Mouse (Mus musculus): ENCODE measurements at regions not wholly inside any gene's neighbourhood (a gene's known extent, or its start where the extent isn't known, plus 50 kb on each side); places are given as distances from the start of the nearest gene placed in this dataset.

DNA sequence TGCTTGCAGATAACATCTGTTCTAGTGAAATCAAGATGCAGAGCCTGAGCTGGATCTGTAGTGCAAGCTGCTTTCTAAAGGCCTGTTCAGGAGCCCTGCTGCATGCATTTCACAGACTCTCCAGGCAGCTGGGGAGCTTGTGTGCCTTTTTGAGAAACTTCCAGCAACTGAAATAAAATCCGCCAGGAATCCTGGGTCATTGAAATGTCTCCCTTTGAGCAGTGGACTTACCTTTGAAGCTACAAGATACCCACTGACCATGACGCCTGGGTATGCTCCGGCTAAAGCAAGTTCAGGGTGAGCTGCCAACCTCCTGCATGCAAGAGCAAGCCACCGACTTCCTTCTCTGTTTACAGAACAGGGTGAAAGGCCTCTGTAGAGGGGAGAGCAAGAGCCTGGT, 278.7 kb downstream of the Cenpw start:
- H3K27me3 ChIP-seq (ENCODE audit: low read depth, poor library complexity, severe bottlenecking), result no peaks in the 10 kb centered on the region
- no peak overlapping the region for H3K4me3 ChIP-seq
- no peaks in the 10 kb centered on the region for H3K36me3 ChIP-seq
- 0 out of 2 replicates have a peak overlapping the region, but pooled peaks have one; percentile 28 for H3K27ac ChIP-seq (replicated peaks)
- peaks cover 5% of the 10 kb centered on the region for H3K4me1 ChIP-seq
- peak; percentile 16 for DNase-seq (ENCODE audit: low spot score)
- 33% methylated on average over 4 of the region's 4 CpGs for WGBS
- H3K9me3 ChIP-seq (replicated peaks), result no peaks in the 10 kb centered on the region

DNA sequence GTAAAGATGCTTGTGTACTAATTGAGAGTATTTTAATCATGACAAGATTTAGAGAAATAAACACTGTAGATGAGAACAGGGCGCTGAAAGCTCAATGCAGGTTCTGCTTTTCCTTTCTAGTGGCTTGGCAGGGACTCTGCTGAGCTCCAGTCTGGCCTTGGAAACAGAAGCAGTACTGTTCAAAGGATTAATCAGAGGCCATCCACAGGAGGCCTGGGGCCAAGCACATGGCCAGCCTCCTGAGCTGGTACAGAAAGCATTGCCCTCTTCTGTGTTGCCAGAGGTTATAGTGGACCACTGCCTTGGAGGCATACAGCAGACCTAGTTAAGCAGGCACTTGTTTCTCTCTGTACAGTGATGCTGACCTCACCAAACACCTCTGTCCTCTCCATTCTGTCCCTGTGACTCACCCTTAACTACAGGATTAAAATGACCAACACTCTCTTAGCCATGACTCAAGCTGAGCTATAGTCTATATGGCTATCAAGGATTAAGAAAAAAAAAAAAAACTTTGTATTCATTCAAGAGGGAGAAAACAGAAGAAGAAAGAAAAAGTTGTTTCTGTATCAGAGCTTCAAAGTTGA, 302.5 kb downstream of the Cenpw start:
- no peak overlapping the region for H3K27ac ChIP-seq (replicated peaks)
- DNase-seq (ENCODE audit: low spot score), result peak; percentile 15
- H3K4me1 ChIP-seq, result peaks cover 5% of the 10 kb centered on the region; the same call in 1 of the 2 replicates
- H3K36me3 ChIP-seq, result no peaks in the 10 kb centered on the region
- H3K9me3 ChIP-seq (replicated peaks), result no peaks in the 10 kb centered on the region
- H3K27me3 ChIP-seq (ENCODE audit: low read depth, poor library complexity, severe bottlenecking), result no peaks in the 10 kb centered on the region
- WGBS, result 32% methylated on average over 1 of the region's 1 CpGs
- no peak overlapping the region for H3K4me3 ChIP-seq

DNA sequence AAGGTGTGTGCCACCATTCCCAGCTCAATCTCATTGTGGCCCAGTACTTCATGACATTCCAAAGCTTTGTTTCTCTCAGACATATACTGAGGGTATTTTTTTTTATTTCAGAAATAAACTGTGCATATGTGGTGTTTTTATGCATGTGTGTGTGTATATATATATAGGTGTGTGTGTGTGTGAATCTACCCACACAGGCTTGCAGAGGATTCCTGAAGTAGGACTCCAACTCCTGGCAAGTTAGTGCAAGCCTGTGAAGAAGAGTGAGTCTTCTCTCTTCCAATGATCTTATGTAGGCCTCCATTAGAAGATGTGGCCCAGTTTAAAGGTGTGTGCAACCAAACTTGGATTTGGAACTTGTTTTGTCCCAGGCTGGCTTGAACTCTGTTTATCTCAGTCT, 328.9 kb upstream of the Rspo3 start:
- Histone ChIP-seq H3K27me3 (ENCODE audit: low read depth, poor library complexity, severe bottlenecking) (no peaks in the 10 kb centered on the region), H3K36me3 (no peaks in the 10 kb centered on the region), H3K9me3 (replicated peaks) (no peaks in the 10 kb centered on the region), H3K4me1 (no peaks in the 10 kb centered on the region), H3K4me3 (no peak overlapping the region), H3K27ac (replicated peaks) (no peak overlapping the region)
- DNase-seq (ENCODE audit: low spot score), result no peak

DNA sequence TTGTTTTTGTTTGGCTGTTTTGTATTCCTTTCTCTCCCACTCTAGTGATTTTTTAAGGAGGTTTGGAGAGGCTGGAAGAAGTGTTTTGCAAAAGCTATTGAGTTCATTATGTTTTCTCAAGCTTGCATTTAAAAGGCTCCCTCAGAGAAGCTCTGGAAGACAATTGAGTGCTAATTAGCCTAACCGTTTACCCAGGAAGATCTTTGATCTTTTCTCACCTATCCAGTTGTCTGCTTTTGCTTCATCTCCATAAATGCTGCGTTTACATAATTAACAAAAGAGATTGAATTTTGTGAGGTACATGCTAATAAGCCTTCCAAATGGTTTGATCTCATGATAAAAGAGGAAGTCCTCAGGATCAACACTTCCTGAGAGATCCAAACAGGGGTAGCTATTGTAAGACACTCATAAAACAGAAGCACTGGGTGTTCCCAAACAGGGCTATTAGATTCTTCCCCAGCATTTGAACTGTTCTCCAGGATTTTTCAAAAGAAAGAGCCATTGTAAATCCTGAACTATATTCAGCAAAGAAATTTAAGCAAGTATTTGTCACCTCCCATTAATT, 320.2 kb upstream of the Rspo3 start:
- no peak overlapping the region for H3K27ac ChIP-seq (replicated peaks)
- H3K9me3 ChIP-seq (replicated peaks), result no peaks in the 10 kb centered on the region
- 0 out of 2 replicates have a peak, but pooled peaks cover 4% of the 10 kb centered on the region for H3K4me1 ChIP-seq
- no peak overlapping the region for H3K4me3 ChIP-seq
- no peaks in the 10 kb centered on the region for H3K36me3 ChIP-seq
- 5% methylated on average over 2 of the region's 2 CpGs for WGBS
- no peaks in the 10 kb centered on the region for H3K27me3 ChIP-seq (ENCODE audit: low read depth, poor library complexity, severe bottlenecking)
- no peak for DNase-seq (ENCODE audit: low spot score)

DNA sequence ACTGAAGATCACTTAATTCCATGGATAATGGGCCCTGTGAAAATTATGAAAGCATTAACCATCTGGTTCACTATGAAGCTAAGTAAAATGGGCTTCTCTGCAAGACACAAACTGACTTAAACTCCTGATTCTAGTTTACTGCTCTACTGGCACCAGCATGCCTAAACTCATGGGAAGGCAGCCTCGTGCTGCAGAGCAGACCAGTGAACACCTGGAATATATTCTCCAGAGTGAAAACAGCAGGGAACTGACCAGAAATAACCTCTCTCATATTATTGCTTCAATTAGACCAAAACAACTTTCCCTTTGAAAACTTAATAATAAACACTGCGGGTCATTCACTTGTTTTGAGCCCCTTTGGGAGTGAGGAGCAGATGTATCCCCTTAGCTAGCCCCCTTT, 316.8 kb upstream of the Rspo3 start:
- WGBS, result 72% methylated on average over 2 of the region's 2 CpGs
- no peak for DNase-seq (ENCODE audit: low spot score)

DNA sequence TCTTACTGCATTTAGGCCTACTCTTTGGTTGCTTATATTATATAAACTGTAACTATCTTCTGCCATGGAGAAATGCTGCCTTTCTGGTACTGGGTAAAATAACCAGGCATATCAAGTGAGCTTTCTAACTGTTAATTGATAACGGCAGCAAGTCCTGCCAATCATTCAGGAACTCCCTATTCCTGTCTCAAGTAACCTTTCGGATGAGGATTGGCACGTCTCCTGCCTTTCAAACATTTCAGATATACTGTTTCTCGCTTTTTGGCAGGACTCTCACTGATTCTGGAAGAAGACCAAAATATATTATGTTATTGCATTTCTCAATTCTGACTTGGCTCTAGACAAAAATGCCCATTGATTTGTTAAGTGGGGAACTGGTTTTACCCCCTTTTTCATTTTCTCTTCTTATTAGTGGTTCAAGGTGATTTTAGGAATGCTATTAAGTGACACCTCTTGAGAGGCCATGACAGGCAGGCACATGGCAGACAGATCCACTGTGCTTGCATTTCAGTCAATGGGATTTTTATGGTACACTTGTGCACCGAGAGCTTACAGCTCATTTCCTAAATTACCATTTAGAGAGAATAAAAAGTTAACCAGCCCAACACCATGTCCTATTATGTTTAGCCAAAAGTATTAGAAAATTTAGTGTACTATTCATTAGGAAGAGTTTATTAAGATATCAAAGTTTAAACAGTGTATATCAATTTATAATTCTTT, 289.4 kb upstream of the Rspo3 start:
- Histone ChIP-seq H3K4me3 (no peak overlapping the region), H3K27me3 (ENCODE audit: low read depth, poor library complexity, severe bottlenecking) (no peaks in the 10 kb centered on the region), H3K9me3 (replicated peaks) (no peaks in the 10 kb centered on the region), H3K36me3 (no peaks in the 10 kb centered on the region), H3K27ac (replicated peaks) (no peak overlapping the region), H3K4me1 (no peaks in the 10 kb centered on the region)
- DNase-seq (ENCODE audit: low spot score), result no peak
- WGBS, result 89% methylated on average over 5 of the region's 5 CpGs

More for the DNA sequence above, 316.8 kb upstream of the Rspo3 start:
- Histone ChIP-seq H3K36me3 (no peaks in the 10 kb centered on the region), H3K4me1 (0 out of 2 replicates have a peak, but pooled peaks cover 4% of the 10 kb centered on the region), H3K27ac (replicated peaks) (no peak overlapping the region), H3K9me3 (replicated peaks) (no peaks in the 10 kb centered on the region), H3K27me3 (ENCODE audit: low read depth, poor library complexity, severe bottlenecking) (no peaks in the 10 kb centered on the region), H3K4me3 (no peak overlapping the region)

DNA sequence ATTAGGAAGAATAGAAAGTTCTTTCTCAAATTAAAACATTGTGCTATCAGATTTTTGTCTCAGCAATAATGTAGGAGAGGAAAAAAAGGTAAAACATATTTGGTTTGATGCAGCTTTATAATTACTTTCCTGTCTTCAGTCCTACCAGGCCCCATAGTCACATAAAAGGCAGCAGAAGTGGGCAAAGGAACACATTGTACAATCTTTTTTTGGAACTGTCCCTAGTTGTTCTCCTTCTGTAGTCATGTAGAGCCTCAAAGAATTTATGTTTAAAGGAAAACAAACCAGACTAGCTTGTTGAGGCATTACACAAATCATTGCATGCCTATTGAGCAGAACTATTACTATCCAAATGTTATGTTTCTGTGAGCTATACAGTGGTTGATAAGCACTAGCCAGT, 288.7 kb upstream of the Rspo3 start:
- Histone ChIP-seq H3K4me3 (no peak overlapping the region), H3K36me3 (no peaks in the 10 kb centered on the region), H3K27ac (replicated peaks) (no peak overlapping the region)

DNA sequence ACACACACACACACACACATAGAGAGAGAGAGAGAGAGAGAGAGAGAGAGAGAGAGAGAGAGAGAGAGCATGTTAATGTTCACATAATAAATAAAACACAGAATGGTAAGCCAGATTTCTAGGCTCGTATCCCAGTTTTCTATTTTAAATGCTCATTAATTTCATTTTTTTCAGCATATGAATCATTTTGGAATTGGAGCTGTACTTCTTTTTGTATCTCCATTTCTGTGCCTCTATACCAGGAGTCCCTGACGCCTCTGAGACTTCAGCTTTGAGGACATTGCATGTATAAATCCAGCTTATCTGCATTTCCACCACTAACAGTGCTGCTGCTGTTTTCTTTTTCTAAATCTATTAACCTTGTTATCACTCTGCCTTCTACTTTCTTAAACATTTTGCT, 287.5 kb upstream of the Rspo3 start:
- DNase-seq (ENCODE audit: low spot score), result no peak
- WGBS, result 96% methylated on average over 2 of the region's 2 CpGs
- H3K36me3 ChIP-seq, result no peaks in the 10 kb centered on the region
- no peaks in the 10 kb centered on the region for H3K4me1 ChIP-seq
- H3K9me3 ChIP-seq (replicated peaks), result no peaks in the 10 kb centered on the region
- no peak overlapping the region for H3K27ac ChIP-seq (replicated peaks)
- H3K27me3 ChIP-seq (ENCODE audit: low read depth, poor library complexity, severe bottlenecking), result no peaks in the 10 kb centered on the region
- H3K4me3 ChIP-seq, result no peak overlapping the region

More for the DNA sequence above, 288.7 kb upstream of the Rspo3 start:
- Histone ChIP-seq H3K27me3 (ENCODE audit: low read depth, poor library complexity, severe bottlenecking) (no peaks in the 10 kb centered on the region), H3K9me3 (replicated peaks) (no peaks in the 10 kb centered on the region), H3K4me1 (no peaks in the 10 kb centered on the region)
- no peak for DNase-seq (ENCODE audit: low spot score)

DNA sequence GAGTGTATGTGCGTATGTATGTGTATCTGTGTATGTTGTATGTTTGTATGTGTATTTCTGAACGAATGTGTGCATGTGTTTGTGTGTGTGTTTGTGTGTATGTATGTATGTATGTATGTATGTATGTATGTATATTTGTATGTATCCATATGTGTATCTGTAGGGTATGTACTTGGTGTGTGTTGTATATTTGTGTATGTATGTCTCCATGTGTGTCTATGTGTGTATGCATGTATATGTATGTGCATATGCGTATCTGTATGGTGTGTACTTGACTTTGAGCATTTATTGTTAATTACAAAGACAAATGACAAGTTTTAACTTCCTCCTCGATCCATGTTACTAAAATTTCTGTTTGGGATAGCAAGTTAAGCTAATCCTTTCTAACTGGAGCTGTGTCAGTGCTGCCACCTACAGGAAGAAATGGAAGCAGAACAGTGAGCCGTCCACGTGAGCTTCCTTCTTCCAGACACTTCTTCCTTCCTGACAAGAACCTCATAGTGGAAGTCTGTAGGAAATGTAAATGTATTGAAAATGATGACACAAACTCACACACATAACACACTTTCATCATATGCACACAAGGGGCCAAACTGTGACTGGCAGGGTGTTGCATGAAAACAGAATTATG, 268.4 kb upstream of the Rspo3 start:
- H3K27me3 ChIP-seq (ENCODE audit: low read depth, poor library complexity, severe bottlenecking), result no peaks in the 10 kb centered on the region
- H3K4me1 ChIP-seq, result no peaks in the 10 kb centered on the region
- 52% methylated on average over 6 of the region's 6 CpGs for WGBS
- no peak overlapping the region for H3K27ac ChIP-seq (replicated peaks)
- H3K36me3 ChIP-seq, result no peaks in the 10 kb centered on the region
- no peak overlapping the region for H3K4me3 ChIP-seq
- peak; percentile 34 for DNase-seq (ENCODE audit: low spot score)
- H3K9me3 ChIP-seq (replicated peaks), result no peaks in the 10 kb centered on the region

DNA sequence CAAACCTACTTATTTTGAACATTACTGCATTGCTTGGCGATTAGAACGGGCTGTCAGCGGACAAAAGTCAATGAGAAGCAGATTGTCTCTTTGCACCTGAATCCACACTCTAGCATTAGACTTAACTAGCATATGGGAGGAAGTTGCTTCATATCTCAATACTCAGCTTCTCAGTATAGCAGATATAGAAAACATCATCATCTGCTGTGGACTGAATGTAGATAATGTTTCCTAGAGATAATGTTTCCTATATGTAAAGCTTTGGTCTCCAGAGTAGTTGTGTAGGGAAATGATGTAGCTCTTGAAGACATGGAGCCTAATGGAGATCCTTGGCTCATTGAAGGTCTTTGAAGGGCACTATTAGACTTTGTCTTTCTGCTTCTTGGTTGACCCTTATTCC, 267.0 kb upstream of the Rspo3 start:
- 95% methylated on average over 3 of the region's 3 CpGs for WGBS
- no peak overlapping the region for H3K27ac ChIP-seq (replicated peaks)
- H3K27me3 ChIP-seq (ENCODE audit: low read depth, poor library complexity, severe bottlenecking), result no peaks in the 10 kb centered on the region
- DNase-seq (ENCODE audit: low spot score), result no peak
- H3K4me1 ChIP-seq, result no peaks in the 10 kb centered on the region
- H3K4me3 ChIP-seq, result no peak overlapping the region
- no peaks in the 10 kb centered on the region for H3K36me3 ChIP-seq
- H3K9me3 ChIP-seq (replicated peaks), result no peaks in the 10 kb centered on the region

DNA sequence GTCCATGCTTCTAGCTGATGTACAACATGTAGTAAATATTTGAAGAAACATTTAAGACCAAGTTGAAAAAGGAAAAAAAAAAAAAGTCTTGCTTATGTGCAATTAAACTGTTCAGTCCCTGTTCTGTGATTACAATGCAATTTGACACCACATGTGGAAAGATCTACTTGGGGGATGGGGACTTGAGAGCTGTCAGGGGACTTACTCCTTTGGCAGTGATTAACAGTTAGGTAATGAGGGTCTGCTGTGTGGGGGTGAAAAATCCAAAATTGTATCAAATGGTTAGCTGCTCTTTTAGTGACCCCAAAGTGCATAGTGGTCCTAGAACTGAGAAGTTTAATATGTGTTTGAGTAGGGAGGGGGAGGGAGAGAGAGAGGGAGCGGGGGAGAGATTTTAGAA, 259.0 kb upstream of the Rspo3 start:
- DNase-seq (ENCODE audit: low spot score), result no peak
- no peaks in the 10 kb centered on the region for H3K4me1 ChIP-seq
- no peaks in the 10 kb centered on the region for H3K9me3 ChIP-seq (replicated peaks)
- no peaks in the 10 kb centered on the region for H3K36me3 ChIP-seq
- no peaks in the 10 kb centered on the region for H3K27me3 ChIP-seq (ENCODE audit: low read depth, poor library complexity, severe bottlenecking)
- H3K27ac ChIP-seq (replicated peaks), result no peak overlapping the region
- 89% methylated on average over 1 of the region's 1 CpGs for WGBS
- H3K4me3 ChIP-seq, result no peak overlapping the region

DNA sequence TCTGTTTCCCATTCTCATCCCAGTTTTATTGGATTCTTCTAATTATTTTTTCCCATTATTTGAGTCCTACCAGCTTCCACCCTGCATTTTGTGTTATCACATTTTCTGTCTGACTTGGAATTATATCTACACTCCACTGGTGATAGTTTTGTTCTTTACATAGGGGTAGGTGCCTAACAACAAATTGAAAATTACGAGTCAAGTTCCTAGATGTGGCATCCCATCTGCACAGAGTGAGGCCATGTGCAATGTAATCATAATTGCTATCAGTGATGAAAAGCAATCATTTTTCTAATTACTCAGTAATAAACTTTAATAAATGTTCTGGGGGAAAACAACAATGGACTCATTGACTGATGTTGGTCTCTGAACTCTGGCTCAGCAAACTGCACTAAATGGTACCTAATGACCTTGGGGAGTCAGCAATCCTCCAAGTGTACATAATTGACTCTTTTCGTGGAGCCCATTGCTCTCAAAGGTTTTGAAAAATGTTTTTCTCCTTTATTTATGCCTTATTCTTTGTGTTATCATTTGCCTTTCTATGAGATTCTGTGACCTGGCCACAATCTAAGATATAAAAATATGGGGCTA, 250.6 kb upstream of the Rspo3 start:
- no peaks in the 10 kb centered on the region for H3K9me3 ChIP-seq (replicated peaks)
- no peak for DNase-seq (ENCODE audit: low spot score)
- WGBS, result 84% methylated on average over 2 of the region's 2 CpGs

DNA sequence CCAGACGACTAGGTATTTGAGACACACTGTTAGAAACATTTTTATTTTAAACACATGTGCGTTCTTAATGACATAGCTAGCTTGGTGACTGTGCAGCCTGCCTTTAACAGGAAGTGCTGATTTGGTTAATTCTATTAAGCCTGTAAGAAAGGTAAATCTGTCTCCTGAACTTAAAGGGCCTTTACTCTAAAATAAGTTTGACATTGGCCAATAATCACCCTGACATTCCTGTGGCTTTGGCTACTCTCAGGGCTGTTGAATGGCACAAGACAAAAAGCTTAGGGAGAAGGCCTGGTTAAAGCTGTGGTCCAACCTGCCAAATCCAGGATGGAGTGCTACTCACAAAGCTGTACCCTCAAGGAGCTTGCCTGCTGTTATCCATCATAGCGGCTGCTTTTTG, 201.0 kb upstream of the Rspo3 start:
- Histone ChIP-seq H3K4me3 (no peak overlapping the region), H3K27ac (replicated peaks) (no peak overlapping the region), H3K36me3 (no peaks in the 10 kb centered on the region), H3K9me3 (replicated peaks) (no peaks in the 10 kb centered on the region), H3K27me3 (ENCODE audit: low read depth, poor library complexity, severe bottlenecking) (no peaks in the 10 kb centered on the region), H3K4me1 (no peaks in the 10 kb centered on the region)
- WGBS, result 90% methylated on average over 3 of the region's 3 CpGs
- no peak for DNase-seq (ENCODE audit: low spot score)

More for the DNA sequence above, 250.6 kb upstream of the Rspo3 start:
- no peaks in the 10 kb centered on the region for H3K36me3 ChIP-seq
- no peaks in the 10 kb centered on the region for H3K27me3 ChIP-seq (ENCODE audit: low read depth, poor library complexity, severe bottlenecking)
- H3K4me3 ChIP-seq, result no peak overlapping the region
- H3K27ac ChIP-seq (replicated peaks), result no peak overlapping the region
- H3K4me1 ChIP-seq, result no peaks in the 10 kb centered on the region

Measured in midbrain, embryonic 10.5 days (tissue).